Mouse (Mus musculus) midbrain, embryonic 10.5 days (tissue): ENCODE data around the gene Cox4i1. TPM values are rescaled to one million over a fixed set of nuclear protein-coding genes. Genes with fewer than 3 reads are reported as not detected.
A peak's percentile ranks its signal among the peaks of the same experiment; 100 is the strongest.

Experiments
- DNase-seq: peaks from one replicate; pipeline ENCODE4 v3.0.0-alpha.2; 2017; ENCODE audit warnings: low spot score
- H3K27ac ChIP-seq: fragments of 300-500 bp; sonication (generic); replicated peaks from 2 replicates; pipeline ENCODE4 v1.5.1; 2016; ENCODE audit warnings: mild to moderate bottlenecking
- H3K27me3 ChIP-seq: fragments of 300-500 bp; sonication (generic); 2 replicates; pipeline ENCODE4 v1.6.1; 2016; ENCODE audit warnings: low read depth, mild to moderate bottlenecking; ENCODE audit not compliant: poor library complexity, severe bottlenecking
- H3K36me3 ChIP-seq: fragments of 300-500 bp; sonication (generic); 2 replicates; pipeline ENCODE4 v1.6.1; 2016; ENCODE audit warnings: mild to moderate bottlenecking, moderate library complexity
- H3K4me1 ChIP-seq: fragments of 300-500 bp; sonication (generic); 2 replicates; pipeline ENCODE4 v1.6.1; 2016
- H3K4me3 ChIP-seq: fragments of 300-500 bp; sonication (generic); 2 replicates; pipeline ENCODE4 v1.5.1; 2016; ENCODE audit warnings: mild to moderate bottlenecking, moderate library complexity
- H3K9me3 ChIP-seq: fragments of 300-500 bp; sonication (generic); replicated peaks from 2 replicates; pipeline ENCODE4 v1.6.1; 2016; ENCODE audit warnings: mild to moderate bottlenecking
- WGBS: fragments of 180-500 bp; shearing (Covaris S2); methylation state at CpG from one replicate; pipeline ENCODE4 v1.1.7; 2016; 5-methylcytosine and 5-hydroxymethylcytosine counted together
- polyA plus RNA-seq: library from polyadenylated mRNA; unstranded; fragments of >200 nt; fragmentation: Nextera tagmentation; extraction: Ambion mirVana; gene quantifications from 2 replicates; pipeline ENCODE4 v1.2.1, GENCODE M21; 2016

The Cox4i1 gene
- polyA plus RNA-seq, 1 experiment from 2014 or later = 963 TPM

- H3K9me3 ChIP-seq = peaks cover 8% of the 10 kb centered on the region; the same call in 1 of the 2 replicates
- H3K27ac ChIP-seq = peak overlapping the region; percentile 77
- peaks cover 83% of the 10 kb centered on the region for H3K27me3 ChIP-seq
- DNase-seq = peak; percentile 45
- WGBS = under 1% methylated on average over 44 of the region's 44 CpGs
- H3K4me1 ChIP-seq = peaks cover 36% of the 10 kb centered on the region
- H3K4me3 ChIP-seq = peak overlapping the region; percentile 72
- no peaks in the 10 kb centered on the region for H3K36me3 ChIP-seq
Measured at GRCm38 (mm10) chr8:120633665-120634271, 34.3 kb upstream of the Cox4i1 start.

DNA sequence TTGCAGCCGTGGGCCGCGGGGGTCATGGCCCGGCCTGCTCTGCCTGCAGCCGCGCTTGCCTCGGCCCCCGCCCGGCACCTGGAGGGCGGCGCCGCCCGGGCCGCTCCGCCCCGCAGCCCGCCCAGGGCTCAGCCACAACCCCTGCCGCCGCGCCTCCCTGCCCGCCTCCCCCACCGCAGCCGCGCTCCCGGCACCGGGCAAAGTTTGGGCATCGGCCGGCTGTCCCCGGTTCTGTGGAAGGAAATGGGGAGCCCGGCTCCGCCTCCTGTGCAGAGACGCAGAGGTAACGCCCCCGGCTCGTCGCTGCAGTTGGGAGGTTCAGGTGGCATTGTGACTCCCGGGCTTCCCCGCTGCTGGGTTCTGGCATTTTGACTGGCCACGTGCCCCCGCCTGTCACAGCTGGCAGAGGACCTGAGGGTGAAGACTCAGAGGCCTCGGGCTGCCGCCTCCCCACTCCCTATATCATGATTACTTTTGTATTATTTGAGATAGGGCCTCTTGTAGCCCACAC is 33.6 kb upstream of the Cox4i1 start:
- DNase-seq = no peak
- peaks cover 83% of the 10 kb centered on the region for H3K27me3 ChIP-seq
- peaks cover 36% of the 10 kb centered on the region for H3K4me1 ChIP-seq
- peaks cover 8% of the 10 kb centered on the region; the same call in 1 of the 2 replicates for H3K9me3 ChIP-seq
- peak overlapping the region; percentile 72 for H3K4me3 ChIP-seq
- peak overlapping the region; percentile 77 for H3K27ac ChIP-seq
- 3% methylated on average over 36 of the region's 42 CpGs for WGBS
- no peaks in the 10 kb centered on the region for H3K36me3 ChIP-seq

GRCm38 (mm10) chr8:120641245-120641644 is 26.8 kb upstream of the Cox4i1 start:
- peaks cover 15% of the 10 kb centered on the region for H3K27me3 ChIP-seq
- peak; percentile 60 for DNase-seq
- H3K27ac ChIP-seq = peak overlapping the region; percentile 52
- H3K36me3 ChIP-seq = no peaks in the 10 kb centered on the region
- peak overlapping the region; percentile 18; the same call in 1 of the 2 replicates for H3K4me3 ChIP-seq
- WGBS = 22% methylated on average over 8 of the region's 8 CpGs
- 0 out of 2 replicates have a peak, but pooled peaks cover 3% of the 10 kb centered on the region for H3K9me3 ChIP-seq
- peaks cover 16% of the 10 kb centered on the region for H3K4me1 ChIP-seq

GRCm38 (mm10) chr8:120642031-120642662 is 25.9 kb upstream of the Cox4i1 start:
- Histone ChIP-seq H3K27me3 (peaks cover 6% of the 10 kb centered on the region; the same call in 1 of the 2 replicates), H3K4me1 (peaks cover 21% of the 10 kb centered on the region), H3K36me3 (no peaks in the 10 kb centered on the region), H3K9me3 (0 out of 2 replicates have a peak, but pooled peaks cover 3% of the 10 kb centered on the region), H3K27ac (peak overlapping the region; percentile 52), H3K4me3 (no peak overlapping the region)
- no peak for DNase-seq
- WGBS = 73% methylated on average over 10 of the region's 10 CpGs

DNA sequence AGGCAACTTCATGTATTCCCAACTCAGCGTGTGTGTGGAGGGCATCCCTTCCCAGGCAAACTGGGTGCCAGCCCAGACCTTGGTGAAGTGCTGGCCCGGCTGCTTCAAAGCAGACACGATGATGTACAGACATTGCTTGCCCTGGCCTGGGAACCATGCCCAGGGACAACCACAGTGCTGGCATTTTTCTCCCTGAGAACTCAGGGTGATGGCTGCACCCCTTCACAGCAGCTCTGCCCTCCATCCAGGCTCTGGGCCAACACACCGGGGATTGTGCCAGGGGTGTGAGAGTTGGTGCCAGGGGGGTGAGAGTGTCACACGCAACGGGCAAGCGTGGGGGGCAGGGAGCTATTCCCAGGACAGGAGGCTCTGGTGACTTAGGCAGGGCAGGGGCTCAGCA is 23.4 kb upstream of the Cox4i1 start:
- Histone ChIP-seq H3K9me3 (no peaks in the 10 kb centered on the region), H3K27me3 (no peaks in the 10 kb centered on the region), H3K27ac (no peak overlapping the region), H3K4me3 (no peak overlapping the region), H3K36me3 (no peaks in the 10 kb centered on the region), H3K4me1 (peaks cover 34% of the 10 kb centered on the region)
- WGBS = 88% methylated on average over 7 of the region's 7 CpGs
- no peak for DNase-seq

DNA sequence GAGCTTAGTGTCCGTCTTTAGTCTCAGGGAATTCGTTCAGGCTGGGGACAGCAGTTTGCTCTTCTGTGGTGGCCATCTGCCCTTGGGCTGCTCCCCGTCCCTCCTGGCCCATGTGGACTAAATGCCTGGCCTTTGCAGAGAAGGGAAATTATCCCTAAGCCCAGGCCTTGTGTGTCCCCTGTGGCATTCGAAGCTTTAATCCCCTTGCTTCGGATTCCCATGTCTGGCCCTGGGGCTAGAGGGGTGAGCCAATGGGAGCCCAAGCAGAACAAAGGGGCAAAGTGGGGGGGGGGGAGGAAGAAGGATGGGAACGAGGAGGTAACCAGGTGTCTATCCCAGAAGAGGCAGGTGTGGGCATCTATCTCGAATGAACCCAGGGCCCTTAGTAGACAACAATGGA is 20.5 kb upstream of the Cox4i1 start, which contains the start of gene 1190005I06Rik:
Gene 1190005I06Rik (minus strand): TSS at position 101 of the 400 bp plus-strand sequence.
- H3K36me3 ChIP-seq = peaks cover 19% of the 10 kb centered on the region
- peaks cover 19% of the 10 kb centered on the region for H3K4me1 ChIP-seq
- no peak for DNase-seq
- no peaks in the 10 kb centered on the region for H3K27me3 ChIP-seq
- H3K4me3 ChIP-seq = no peak within 1 kb of the TSS
- peak within 1 kb of the TSS; percentile 28; the same call in 1 of the 2 replicates for H3K27ac ChIP-seq
- WGBS = 38% methylated on average over 7 of the region's 7 CpGs
- H3K9me3 ChIP-seq = no peaks in the 10 kb centered on the region

- WGBS = 93% methylated on average over 7 of the region's 7 CpGs
- H3K36me3 ChIP-seq = peaks cover 85% of the 10 kb centered on the region
- H3K4me3 ChIP-seq = no peak overlapping the region
- H3K27me3 ChIP-seq = no peaks in the 10 kb centered on the region
- no peak overlapping the region for H3K27ac ChIP-seq
- DNase-seq = no peak
- H3K4me1 ChIP-seq = peaks cover 3% of the 10 kb centered on the region; the same call in 1 of the 2 replicates
- H3K9me3 ChIP-seq = no peaks in the 10 kb centered on the region
Measured at GRCm38 (mm10) chr8:120656322-120657052, 11.5 kb upstream of the Cox4i1 start.

DNA sequence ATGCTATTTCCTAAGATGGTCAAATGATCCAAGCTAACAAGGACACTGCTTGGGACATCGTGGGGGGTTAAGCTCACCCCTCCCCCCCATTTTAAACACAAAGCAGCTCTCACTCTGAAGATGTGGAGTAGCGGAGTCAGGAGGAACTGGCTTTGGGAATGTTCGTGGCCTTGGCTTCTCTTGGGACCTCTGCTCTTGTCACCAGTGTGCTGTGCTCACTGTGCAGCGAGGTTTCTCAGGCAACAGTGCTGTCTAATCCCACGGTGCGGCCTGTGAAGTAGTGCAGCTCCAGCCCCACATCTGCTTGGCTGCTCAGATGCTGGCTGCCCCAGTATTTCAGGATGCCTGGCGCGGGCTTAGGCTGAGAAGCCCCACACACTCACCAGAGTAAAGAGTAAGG is 10.6 kb upstream of the Cox4i1 start:
- H3K4me1 ChIP-seq = peaks cover 3% of the 10 kb centered on the region; the same call in 1 of the 2 replicates
- no peaks in the 10 kb centered on the region for H3K27me3 ChIP-seq
- 93% methylated on average over 8 of the region's 8 CpGs for WGBS
- no peaks in the 10 kb centered on the region for H3K9me3 ChIP-seq
- H3K36me3 ChIP-seq = peaks cover 81% of the 10 kb centered on the region
- DNase-seq = no peak
- no peak overlapping the region for H3K4me3 ChIP-seq
- H3K27ac ChIP-seq = no peak overlapping the region

- 90% methylated on average over 6 of the region's 6 CpGs for WGBS
- no peak overlapping the region for H3K4me3 ChIP-seq
- H3K27ac ChIP-seq = no peak overlapping the region
- H3K9me3 ChIP-seq = no peaks in the 10 kb centered on the region
- no peaks in the 10 kb centered on the region for H3K27me3 ChIP-seq
- DNase-seq = no peak
- peaks cover 47% of the 10 kb centered on the region for H3K4me1 ChIP-seq
- peaks cover 42% of the 10 kb centered on the region for H3K36me3 ChIP-seq
Measured at GRCm38 (mm10) chr8:120664566-120664965, 3.5 kb upstream of the Cox4i1 start.

DNA sequence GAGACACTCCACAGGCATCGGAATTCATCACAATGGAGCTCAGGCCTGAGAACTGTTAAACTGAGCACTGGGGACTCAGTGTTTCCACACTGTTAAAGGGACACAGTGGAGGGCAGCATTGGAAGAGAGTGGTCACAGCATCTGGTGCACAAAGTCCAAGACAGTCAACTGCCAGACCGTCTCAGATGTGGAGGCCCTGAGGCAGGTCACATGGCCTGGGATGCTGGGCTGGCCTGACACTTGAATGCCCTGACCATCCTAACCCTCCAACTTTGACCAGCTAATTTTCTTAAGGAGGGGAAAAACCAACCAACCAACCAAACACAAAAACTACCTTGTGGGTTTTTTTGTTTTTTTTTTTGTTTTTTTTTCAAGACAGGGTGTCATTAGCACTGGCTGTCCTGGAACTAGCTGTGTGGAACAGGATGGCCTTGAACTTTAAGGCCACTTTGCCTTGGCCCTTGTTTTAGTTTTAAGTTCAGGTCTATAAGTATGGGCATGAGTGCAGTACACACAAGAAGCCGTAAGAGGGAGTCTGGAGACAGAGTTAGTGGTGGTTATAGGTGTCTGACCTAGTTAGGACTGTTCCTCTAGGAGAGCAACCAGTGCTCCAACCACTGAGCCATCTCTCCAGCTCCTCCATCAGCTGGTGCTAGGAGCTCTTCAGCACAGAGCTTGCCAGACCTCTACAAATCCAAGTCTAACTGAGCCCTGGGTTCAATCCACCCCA is 2.1 kb upstream of the Cox4i1 start:
- peak overlapping the region; percentile 98 for H3K4me3 ChIP-seq
- DNase-seq = no peak
- no peaks in the 10 kb centered on the region for H3K27me3 ChIP-seq
- H3K4me1 ChIP-seq = peaks cover 58% of the 10 kb centered on the region
- 80% methylated on average over 3 of the region's 3 CpGs for WGBS
- H3K27ac ChIP-seq = no peak overlapping the region; the same call in 1 of the 2 replicates
- H3K9me3 ChIP-seq = no peaks in the 10 kb centered on the region
- peaks cover 42% of the 10 kb centered on the region for H3K36me3 ChIP-seq

- no peaks in the 10 kb centered on the region for H3K27me3 ChIP-seq
- no peak for DNase-seq
- WGBS = 1% methylated on average over 17 of the region's 17 CpGs
- H3K4me3 ChIP-seq = peak overlapping the region; percentile 98
- peaks cover 69% of the 10 kb centered on the region for H3K4me1 ChIP-seq
- no peaks in the 10 kb centered on the region for H3K9me3 ChIP-seq
- H3K27ac ChIP-seq = peak overlapping the region; percentile 92
- peaks cover 51% of the 10 kb centered on the region for H3K36me3 ChIP-seq
Measured at GRCm38 (mm10) chr8:120666807-120667470, 1.1 kb upstream of the Cox4i1 start.
